Mouse (Mus musculus): Measurements from ENCODE around the gene Trip6.
"Not testable (repeated sequence)": the region's sequence is repeated elsewhere in the genome, so short reads cannot be mapped to it uniquely, and the experiment has no call there.

The Trip6 gene

DNA sequence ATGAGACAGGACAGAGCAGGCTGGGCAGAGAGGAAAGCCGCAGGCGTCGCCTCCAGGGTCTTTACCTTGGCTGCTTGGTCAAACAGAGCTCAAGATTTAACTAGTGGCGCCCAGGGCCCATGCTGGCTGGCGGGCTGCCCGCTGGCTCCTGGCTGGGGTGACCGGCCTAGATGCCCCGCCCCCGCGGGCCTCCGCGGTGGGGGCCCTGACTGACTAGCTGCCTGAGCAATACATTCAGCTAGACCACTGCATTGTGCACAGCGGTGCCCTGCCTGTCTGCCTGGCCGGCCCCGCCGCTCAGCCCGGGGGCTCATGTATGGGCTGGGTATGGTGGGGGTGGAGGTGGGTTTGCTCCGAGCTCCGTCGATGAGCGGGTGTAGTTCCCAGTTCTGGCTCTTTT, 13.0 kb downstream of the Trip6 start:
- DNase-seq (ENCODE audit: low spot score in 2 of 2) = no peak

DNA sequence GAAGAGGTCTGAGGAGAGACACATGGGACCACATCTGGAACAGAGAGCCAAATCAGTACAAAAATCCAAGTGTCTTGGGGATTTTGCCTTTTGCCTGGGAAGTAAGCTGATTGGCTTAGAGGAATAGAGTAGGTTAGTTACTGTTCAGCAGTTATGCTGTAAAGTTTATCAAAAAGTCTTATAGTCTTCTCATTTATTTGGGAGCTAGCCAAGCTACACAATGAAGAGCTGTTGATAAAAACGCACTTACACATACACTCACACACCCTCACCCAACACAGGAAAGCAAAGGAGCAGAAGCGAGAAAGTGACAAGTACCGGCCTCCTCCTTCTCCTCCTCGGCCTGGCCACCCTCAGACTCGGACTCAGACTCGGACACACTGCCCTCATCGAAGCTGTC, 15.0 kb downstream of the Trip6 start:
- no peak for DNase-seq (ENCODE audit: low spot score in 2 of 2)

DNA sequence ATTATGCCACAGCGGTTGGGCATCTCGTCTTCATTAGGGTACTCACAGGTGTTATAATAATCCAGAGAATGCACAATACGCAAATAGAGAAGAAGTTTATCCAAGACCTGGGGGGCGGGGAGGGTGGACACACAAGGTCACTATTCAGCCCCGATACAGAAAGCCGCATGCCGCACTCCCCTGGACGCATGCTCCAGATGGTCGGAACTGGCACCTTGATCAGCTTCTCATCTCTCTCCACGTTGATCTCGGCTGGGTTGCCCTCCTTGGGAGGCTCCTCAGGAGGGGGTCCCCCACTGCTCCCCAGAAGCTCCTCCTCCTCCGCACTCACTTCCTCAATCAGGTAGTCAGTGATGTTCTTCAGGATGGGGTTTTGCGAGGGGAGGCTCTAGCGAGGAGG, 17.1 kb downstream of the Trip6 start:
- DNase-seq (ENCODE audit: low spot score in 2 of 2) = no peak

DNA sequence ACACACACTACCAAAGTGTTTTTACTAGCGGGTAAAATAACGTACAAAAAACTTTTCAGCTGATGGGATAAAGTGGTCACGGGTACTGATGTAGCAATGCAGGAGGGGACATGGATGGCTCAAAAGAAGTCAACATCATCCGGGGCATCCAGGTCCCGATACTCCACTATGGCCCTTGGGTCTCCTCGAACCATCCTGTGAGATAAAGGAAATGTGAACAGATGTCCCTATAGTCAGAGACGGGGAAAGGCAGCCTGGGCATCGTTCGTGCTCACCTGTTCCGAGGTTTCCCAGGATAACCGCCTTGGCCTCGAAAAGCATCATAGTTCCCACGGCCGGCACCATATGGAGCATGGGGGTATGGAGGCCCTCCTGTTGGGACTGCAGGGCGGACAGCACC, 18.5 kb downstream of the Trip6 start:
- no peak for DNase-seq (ENCODE audit: low spot score in 2 of 2)

DNA sequence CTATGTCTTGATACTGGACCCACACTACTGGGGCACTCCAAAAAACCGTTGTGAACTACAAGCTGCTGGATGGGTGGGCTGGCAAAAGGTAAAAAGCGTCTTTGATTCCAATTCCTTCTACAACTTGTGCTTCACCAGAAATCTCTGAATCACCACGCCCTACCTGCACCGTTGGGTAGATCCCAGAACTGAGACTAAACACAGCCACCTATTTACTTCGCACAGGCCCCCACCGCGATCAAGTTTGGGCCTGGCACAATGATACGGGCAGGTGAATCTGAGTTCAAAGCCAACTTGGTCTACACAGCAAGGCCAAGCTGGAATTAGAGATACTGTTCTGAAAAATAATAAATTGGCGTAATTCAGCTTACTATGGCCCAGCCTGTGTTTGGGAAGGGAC, 18.9 kb downstream of the Trip6 start:
- no peak for DNase-seq (ENCODE audit: low spot score in 2 of 2)

DNA sequence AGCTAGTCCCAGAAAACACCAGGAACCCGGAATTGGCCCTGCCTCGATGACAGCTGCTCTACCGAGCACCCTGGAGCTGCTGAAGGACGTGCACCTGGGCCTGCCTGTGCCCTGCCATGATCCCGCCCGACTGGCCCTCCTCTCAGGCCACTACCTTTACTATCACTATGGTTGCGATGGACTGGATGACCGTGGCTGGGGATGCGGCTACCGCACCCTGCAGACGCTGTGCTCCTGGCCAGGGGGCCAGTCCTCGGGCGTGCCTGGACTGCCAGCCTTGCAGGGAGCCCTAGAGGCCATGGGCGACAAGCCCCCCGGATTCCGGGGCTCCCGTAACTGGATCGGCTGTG, 19.5 kb downstream of the Trip6 start:
- DNase-seq (ENCODE audit: low spot score in 2 of 2) = no peak

DNA sequence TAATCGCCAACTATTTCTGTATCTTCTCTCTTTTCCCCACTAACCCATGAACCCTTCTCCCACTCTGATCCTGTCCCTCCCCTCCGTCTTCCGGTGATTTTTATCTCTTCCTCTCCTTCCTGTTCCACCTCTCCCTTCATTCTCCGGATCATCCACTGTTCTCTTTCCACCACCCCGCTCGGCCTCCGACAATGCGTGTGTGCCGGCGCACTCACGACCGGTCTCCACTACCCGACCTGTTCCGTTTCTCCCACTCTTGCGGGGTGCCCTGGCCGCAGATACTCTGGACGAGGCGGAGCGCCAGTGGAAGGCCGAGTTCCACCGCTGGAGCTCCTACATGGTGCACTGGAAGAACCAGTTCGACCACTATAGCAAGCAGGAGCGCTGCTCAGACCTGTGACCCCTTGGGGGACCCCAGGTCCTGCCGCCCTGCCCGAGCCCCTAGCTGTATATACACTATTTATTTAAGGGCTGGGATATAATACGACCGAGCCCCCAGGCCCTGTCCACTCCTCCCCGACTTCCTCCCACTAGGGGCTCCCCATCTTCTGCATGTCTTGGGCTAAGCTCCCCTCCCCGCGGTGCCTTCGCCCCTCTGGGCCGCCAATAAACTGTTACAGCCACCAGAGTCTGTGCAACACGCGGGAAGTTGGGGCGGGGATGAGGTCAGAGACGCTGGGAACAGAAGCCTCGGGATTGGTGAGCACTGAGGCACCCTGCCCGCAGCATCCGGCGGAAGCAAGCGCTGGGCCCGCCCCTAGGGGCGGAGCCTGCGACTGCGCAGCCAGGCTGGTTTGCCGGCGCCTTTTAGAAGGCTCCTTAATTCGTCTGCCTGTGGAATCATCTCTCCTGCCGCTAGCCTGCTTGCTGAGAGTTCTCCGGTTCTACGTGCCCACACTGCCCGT, 20.1 kb downstream of the Trip6 start, which contains the start of gene Ufsp1:
Ufsp1 (plus strand) TSS at position 791 of the 905 bp plus-strand sequence.
- peak; percentile 87 to 93 for DNase-seq (ENCODE audit: low spot score in 2 of 2)

DNA sequence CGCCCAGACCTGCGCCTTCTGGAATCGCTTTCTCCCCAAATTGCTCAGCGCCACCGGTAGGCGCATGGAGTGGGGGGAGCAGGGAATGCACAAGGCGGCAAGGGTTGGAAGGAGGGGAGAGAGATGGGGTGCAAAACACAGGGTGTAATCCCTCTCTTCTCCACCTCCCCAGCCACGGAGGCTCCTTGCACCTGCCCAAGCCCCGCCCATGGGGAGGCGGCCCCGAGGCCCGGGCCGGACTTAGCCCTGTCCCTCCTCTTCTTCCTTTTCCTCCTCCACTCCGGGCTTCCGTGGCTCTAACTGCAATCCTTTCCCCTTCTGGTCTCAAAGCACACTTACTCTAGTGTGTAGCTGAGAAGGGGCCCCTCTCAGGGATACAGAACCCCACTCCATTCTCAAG, 20.9 kb downstream of the Trip6 start:
- DNase-seq (ENCODE audit: low spot score in 2 of 2) = peak; percentile 75 to 77

DNA sequence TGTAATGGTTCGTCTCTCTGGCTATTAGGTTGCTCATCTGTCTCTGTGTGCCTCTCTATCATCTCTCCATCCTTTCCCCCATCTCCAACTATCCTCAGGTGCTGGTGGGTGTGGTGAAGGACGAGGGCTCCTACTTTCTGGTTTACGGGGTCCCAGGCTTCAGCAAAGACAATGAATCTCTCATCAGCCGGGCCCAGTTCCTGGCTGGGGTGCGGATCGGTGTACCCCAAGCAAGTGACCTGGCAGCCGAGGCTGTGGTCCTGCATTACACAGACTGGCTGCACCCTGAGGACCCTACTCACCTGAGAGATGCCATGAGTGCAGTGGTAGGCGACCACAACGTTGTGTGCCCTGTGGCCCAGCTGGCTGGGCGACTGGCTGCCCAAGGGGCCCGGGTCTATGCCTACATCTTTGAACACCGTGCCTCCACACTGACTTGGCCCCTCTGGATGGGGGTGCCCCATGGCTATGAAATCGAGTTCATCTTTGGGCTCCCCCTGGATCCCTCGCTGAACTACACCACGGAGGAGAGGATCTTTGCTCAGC, 22.8 kb downstream of the Trip6 start:
- DNase-seq (ENCODE audit: low spot score in 2 of 2) = no peak

DNA sequence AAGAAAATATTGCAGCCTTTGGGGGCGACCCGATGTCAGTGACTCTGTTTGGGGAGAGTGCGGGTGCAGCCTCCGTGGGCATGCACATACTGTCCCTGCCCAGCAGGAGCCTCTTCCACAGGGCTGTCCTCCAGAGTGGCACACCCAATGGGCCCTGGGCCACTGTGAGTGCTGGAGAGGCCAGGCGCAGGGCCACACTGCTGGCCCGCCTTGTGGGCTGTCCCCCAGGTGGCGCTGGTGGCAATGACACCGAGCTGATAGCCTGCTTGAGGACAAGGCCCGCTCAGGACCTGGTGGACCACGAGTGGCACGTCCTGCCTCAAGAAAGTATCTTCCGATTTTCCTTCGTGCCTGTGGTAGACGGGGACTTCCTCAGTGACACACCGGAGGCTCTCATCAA, 23.5 kb downstream of the Trip6 start:
- DNase-seq (ENCODE audit: low spot score in 2 of 2) = peak; percentile 87

DNA sequence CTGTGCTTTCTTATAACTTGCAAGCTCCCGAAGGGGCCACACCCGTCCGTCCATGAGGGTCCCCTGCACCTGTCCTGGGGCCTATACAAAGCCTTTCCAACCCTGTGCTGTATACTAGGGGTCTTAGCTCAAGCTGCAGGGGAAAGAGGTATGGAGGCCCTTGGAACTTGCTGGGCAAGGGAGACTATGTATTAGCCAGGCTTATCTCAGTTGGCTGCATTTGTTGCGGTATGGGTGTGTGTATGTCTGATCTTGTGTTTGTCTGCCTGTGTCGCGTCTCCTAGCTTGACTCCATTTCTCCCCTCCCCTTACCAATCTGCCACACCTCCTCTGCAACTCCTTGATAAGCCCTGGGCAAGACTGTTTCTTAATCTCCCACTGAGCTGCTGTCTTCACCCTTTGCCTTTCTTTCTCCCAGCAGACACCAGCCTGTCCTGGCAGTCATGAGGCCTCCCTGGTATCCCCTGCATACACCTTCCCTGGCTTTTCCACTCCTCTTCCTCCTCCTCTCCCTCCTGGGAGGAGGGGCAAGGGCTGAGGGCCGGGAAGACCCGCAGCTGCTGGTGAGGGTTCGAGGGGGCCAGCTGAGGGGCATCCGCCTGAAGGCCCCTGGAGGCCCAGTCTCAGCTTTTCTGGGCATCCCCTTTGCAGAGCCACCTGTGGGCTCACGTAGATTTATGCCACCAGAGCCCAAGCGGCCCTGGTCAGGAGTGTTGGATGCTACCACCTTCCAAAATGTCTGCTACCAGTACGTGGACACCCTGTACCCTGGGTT, 24.4 kb downstream of the Trip6 start:
- peak; percentile 57 to 63 for DNase-seq (ENCODE audit: low spot score in 2 of 2)

DNA sequence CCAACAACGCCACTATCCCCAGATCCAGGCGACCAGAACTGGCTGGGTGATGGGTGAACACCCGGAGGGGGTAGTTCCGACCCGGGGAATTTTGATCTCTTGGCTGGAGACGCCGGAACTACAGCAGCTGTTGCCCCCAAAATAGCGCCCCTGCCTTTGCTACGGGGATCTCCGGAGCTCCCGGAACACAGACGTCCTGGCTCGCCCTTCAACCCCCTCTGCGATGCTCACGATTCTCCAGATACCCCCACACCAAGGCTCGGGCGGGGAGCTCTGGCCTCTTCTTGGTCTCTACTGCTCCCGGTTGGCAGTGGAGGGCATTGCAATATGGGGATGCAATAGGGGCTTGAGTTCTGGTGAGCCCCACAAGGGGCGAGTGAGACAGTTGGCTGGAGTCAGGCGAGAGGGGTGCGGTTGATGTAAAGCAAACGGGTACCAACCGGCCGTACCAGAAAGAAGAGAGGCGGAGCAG, 25.2 kb downstream of the Trip6 start:
- peak; percentile 47 to 64 for DNase-seq (ENCODE audit: low spot score in 2 of 2)

DNA sequence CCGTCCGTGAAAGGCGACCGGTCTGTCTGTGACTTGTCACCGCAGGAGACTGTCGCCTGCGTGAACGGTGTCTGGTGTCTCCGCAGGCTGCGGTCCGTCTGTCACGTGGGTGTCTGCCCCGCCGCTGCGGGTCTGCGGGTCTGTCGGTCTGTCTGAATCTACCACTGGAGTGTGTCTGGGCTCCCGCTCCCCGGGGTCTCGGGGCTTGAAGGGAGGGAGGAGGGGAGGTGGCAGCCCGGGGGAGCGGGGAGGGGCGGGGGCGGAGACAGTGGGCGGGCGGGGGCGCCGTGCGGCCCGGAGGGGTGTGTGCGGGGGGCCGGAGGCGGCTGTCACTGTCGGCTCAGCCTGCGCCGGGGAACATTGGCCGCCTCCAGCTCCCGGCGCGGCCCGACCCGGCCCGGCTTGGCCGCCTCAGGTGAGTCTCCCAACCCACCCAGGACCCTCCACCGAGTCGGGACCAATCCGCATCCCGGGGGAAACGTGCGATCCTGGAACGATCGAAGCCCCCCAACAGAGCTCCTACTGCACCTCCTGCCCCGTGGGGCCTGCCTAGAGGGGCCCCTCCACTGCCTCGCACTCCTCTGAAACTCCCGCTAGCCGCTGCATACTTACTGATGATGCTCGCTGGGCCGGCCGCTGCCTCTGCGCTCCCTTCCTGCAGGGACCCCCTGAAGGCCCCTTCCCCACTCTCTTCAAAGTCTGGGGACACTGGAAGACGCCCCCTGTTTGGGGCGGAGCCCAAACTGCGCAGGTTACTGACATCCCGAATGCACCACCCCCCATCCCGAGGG, 26.1 kb downstream of the Trip6 start:
- DNase-seq (ENCODE audit: low spot score in 2 of 2) = peak in 1 of 2 experiments; percentile 35

DNA sequence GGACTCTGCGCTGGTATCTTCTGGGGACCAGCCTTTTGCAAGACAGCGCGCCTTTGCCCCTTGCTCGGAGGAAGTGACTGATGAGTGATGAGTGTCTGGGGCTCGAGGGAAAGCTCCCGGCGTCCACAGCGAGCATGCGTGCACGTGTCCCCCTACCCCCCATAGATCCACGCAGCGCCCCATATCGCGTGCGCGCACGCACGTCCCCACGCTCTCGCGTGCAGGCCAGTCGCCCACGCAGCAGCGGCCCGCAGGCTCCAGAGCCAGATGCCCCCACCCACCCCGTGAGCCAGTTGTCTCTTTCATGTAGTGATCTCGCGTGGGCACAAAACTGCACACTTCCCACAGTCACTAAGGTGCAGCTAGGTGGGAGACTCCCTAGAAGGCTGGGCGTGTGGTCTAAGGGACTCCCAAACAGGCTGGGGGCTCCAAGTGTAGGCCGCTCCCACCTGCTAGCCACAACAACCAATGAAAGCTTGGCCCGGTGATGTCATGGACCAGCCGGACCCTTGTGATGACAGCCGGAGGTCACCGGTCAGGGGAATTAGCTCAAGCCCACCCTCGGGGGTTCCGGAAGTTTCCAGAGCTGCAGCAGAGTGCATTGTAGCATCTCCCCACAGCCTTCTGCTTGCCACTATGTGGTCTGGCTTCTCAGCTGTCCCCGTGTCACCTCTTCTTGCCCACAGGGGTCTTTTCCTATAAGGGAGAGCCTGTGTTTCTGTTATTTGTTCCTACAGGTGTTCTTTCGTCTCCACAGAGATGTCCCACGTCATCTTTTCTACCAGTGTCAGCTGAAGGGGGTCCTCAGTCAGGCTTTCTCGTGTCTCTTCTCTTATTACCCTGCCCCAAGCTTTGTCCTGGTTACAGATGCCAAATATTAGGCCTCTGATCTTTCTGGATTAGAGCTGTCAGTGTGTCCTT, 26.9 kb downstream of the Trip6 start, which contains the start of gene Ache:
Ache (plus strand) TSS at position 488 of the 921 bp plus-strand sequence.
- peak in 1 of 2 experiments; percentile 23 for DNase-seq (ENCODE audit: low spot score in 2 of 2)

DNA sequence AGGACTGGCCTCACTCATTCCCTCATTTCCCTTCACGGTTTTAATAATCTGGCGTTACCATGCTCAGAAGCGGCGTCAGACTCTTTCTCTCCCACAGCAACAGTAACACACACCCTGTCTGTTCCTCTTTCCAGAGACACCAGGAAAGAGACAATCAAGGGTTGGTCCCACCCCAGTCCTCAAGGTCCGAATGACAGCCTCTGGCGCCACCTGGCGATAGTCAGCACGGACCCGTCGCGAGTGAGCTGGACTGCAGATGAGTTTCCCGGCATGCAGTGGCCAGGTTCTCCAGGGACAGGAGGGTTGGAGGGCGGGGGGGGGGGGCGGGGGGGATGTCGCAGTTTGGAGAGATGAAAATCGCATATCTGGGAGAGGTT, 27.6 kb downstream of the Trip6 start:
- peak; percentile 83 to 90 for DNase-seq (ENCODE audit: low spot score in 2 of 2)

DNA sequence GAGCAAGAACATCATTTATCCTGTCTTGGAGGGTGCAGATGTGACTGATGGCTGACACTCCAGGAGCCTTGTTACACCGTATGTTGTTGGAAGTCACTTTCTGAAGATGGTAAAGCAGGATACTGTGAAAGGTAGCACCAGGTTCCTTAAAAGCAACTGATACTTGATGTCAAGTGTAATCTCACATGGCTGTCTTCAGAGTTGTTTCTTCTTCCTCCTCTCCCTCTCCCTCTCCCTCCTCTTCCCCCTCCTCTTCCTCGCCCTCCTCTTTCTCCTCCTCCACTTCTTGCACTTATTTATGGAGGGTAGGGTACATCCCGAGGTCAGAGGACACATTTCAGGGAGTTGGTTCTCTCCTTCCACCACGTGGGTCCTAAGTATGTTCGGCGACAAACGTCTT, 28.2 kb downstream of the Trip6 start:
- DNase-seq (ENCODE audit: low spot score in 2 of 2) = no peak

DNA sequence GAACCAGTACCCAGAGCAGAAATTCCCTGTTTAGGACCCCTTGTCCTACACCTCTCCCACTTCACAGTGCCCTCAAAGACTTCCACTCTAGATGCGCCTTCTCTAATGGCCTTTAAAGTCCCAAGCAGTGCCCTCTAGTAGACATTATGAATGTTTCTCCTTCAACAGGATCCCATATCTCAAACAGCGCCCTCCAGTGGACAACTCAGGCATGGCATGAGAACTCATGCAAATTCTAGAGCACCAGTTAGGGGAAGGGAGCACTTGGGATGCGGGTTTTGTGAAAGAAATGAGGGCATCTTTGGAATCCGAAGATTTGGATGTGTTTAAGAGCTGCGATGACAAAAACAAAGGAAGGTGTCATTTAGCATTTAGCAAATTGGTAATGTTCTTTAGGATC, 29.2 kb downstream of the Trip6 start:
- peak; percentile 40 to 70 for DNase-seq (ENCODE audit: low spot score in 2 of 2)

DNA sequence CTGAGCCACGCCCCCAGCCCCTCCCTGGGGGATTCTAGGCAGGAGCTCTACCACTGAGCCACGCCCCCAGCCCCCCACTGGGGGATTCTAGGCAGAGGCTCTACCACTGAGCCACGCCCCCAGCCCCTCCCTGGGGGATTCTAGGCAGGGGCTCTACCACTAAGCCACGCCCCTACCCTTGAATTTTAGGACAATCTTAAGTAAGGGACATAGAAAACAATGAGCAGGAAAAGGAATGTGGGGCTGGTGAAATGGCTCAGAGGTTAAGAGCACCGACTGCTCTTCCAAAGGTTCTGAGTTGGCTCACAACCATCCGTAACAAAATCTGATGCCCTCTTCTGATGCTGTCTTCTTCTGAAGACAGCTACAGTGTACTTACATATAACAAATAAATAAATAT, 29.8 kb downstream of the Trip6 start:
- DNase-seq (ENCODE audit: low spot score in 2 of 2) = not testable (repeated sequence)

DNA sequence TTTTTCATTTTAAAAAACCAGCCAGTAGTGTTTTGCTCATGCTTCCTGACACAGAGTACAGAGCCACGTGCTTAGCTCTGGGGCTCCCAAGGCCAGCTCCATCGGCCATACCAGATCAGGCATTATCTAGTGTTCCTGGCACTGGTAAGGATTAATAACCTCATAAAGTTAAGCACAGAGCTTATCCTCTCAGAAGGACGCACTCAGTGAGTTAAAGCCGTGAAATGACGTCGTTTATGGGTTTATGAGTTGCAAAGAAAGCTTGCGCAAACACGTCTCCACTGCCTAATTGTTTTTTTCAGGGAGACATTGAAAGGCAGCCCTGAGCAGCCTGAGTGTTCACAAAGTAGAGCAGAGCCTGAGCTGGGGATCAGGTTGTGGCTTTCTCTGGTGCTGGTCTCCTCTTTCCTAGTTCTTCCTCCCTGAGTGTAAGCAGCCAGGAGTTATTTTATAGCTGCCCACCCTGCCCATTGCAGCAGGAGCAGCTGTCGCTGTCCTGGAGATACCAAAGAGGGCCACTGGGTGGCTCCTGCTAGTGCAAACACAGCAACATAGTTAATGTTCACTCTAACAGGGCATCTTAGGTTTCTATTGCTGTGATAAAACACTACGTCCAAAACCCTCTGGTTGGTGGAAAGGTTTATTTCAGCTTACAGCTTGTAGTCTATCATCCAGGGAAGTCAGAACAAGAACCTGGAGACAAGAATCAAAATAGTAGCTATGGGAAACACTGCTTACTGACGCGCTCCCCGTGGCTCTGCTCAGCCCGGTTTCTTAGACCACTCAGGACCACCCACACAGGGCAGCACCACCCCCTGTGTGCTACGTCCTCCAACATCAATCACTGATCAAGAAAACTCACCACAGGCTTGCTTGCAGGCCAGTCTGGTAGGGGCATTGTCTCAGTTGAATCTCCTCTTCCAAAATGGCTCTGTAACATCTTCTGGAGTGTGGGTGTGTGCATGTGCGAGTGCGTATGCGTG, 36.6 kb downstream of the Trip6 start:
- DNase-seq (ENCODE audit: low spot score in 2 of 2) = no peak
